Mouse (Mus musculus): Measurements from ENCODE around the gene Fis1. TPM values are rescaled to one million over a fixed set of nuclear protein-coding genes. Genes with fewer than 3 reads are reported as not detected.

The Fis1 gene
- polyA plus RNA-seq, 1 experiment from 2014 or later: 255 TPM

DNA sequence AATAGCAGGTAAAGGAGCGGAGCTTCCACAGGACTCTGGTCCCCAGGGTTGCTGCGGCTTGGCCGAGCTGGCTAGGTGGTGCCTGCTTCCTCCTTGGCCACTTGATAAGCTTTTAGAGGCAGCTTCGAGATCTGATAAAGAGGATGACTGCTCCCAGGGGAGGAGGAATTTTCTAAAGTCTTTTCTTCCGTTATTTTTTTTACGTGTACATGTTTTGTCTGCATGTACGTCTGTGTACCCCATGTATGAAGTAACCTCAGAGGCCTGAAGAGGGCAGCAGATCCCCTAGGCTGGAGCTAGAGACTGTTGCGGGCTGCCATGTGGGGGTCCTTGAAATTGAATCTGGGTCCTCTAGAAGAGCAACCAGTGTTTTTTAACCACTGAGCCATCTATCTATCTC lies 27.9 kb downstream of the Fis1 start:
- H3K36me3 ChIP-seq (ENCODE audit: control insufficient read depth, insufficient read depth, low read length): no peaks in the 10 kb centered on the region
- TF ChIP-seq CTCF (IDR thresholded peaks at IDR 0.05; ENCODE audit: low read depth) (peak; percentile 50), EP300 (optimal IDR thresholded peaks at IDR 0.05) (no peak)
- DNase-seq (ENCODE audit: low spot score): no peak
- WGBS: 86% methylated on average over 8 of the region's 8 CpGs
- no peak overlapping the region for H3K27ac ChIP-seq (replicated peaks)
- no peaks in the 10 kb centered on the region for H3K4me1 ChIP-seq (replicated peaks; ENCODE audit: control insufficient read depth, insufficient read depth)
- H3K9me3 ChIP-seq (ENCODE audit: control insufficient read depth, low read length): no peaks in the 10 kb centered on the region
- no peak overlapping the region for H3K4me3 ChIP-seq (ENCODE audit: low read depth, low read length)
- H3K9ac ChIP-seq (ENCODE audit: low read length): no peak overlapping the region
- H3K27me3 ChIP-seq (ENCODE audit: control insufficient read depth, insufficient read depth, low read length): no peaks in the 10 kb centered on the region
- H3K4me2 ChIP-seq (replicated peaks; ENCODE audit: low read depth): no peak overlapping the region
- no peak for ATAC-seq (ENCODE audit: low FRiP score, low TSS enrichment)

DNA sequence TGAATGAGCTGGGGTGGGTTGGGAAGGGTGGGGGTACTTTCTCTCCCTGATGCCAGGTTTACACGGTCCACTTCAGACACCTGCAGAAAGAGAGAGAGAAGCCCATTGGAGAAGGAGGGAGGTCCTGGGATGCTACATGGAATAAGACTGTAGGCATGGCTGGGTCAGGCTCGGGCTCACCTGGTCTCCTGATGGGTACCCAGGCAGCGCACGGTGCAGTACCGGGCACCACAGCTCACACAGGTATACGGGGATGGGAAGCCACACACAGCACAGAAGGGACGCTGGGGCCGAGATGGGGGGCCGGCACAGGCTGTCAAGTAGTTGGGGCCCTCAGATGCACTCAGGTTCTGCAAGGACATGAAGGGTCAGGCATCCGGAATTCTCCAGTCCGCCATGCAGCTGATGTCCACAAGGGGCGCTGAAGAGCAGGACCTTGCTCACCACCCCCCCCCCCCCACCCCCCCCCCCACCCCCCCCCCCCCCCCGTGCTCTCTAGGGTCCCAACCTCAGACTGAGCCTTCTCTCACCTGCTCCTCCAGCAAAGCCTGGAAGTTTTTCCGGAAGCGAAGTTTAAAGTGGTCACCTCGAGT lies 29.4 kb downstream of the Fis1 start:
- Histone ChIP-seq H3K4me1 (replicated peaks; ENCODE audit: control insufficient read depth, insufficient read depth) (no peaks in the 10 kb centered on the region), H3K4me2 (replicated peaks; ENCODE audit: low read depth) (no peak overlapping the region), H3K27me3 (ENCODE audit: control insufficient read depth, insufficient read depth, low read length) (no peaks in the 10 kb centered on the region), H3K9me3 (ENCODE audit: control insufficient read depth, low read length) (no peaks in the 10 kb centered on the region), H3K27ac (replicated peaks) (no peak overlapping the region), H3K36me3 (ENCODE audit: control insufficient read depth, insufficient read depth, low read length) (no peaks in the 10 kb centered on the region), H3K4me3 (ENCODE audit: low read depth, low read length) (no peak overlapping the region), H3K9ac (ENCODE audit: low read length) (no peak overlapping the region)
- WGBS: 61% methylated on average over 11 of the region's 16 CpGs
- ATAC-seq (ENCODE audit: low FRiP score, low TSS enrichment) (no peak), DNase-seq (ENCODE audit: low spot score) (peak; percentile 58)
- TF ChIP-seq EP300 (optimal IDR thresholded peaks at IDR 0.05) (no peak), CTCF (IDR thresholded peaks at IDR 0.05; ENCODE audit: low read depth) (peak; percentile 66)

DNA sequence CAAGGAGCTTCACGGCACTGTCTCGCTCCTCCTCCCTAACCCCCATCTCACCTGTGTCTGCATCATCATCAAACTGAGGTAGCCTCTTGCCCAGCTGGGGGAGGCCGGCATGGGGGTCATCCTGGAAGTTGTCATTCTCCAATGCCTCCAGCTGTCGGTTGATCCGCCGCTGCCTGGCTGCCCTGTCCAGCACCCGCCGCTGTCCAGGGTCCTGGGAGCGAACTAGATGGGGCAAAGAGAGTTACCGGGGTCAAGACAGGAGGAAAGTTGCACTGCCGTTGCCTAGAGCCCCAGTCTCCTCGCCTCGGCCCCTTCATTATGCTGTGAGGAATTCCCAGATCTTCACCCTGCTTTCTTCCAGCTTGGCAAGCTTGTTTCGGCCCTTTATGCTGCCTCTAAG lies 31.8 kb downstream of the Fis1 start:
- no peaks in the 10 kb centered on the region for H3K9me3 ChIP-seq (ENCODE audit: control insufficient read depth, low read length)
- H3K36me3 ChIP-seq (ENCODE audit: control insufficient read depth, insufficient read depth, low read length): peaks cover 1% of the 10 kb centered on the region; the same call in 1 of the 2 replicates
- H3K4me3 ChIP-seq (ENCODE audit: low read depth, low read length): no peak overlapping the region
- TF ChIP-seq CTCF (IDR thresholded peaks at IDR 0.05; ENCODE audit: low read depth) (no peak), EP300 (optimal IDR thresholded peaks at IDR 0.05) (no peak)
- ATAC-seq (ENCODE audit: low FRiP score, low TSS enrichment): no peak
- WGBS: 61% methylated on average over 14 of the region's 14 CpGs
- no peak overlapping the region for H3K4me2 ChIP-seq (replicated peaks; ENCODE audit: low read depth)
- no peak for DNase-seq (ENCODE audit: low spot score)
- H3K9ac ChIP-seq (ENCODE audit: low read length): no peak overlapping the region
- H3K27ac ChIP-seq (replicated peaks): no peak overlapping the region
- H3K27me3 ChIP-seq (ENCODE audit: control insufficient read depth, insufficient read depth, low read length): no peaks in the 10 kb centered on the region
- 0 out of 2 replicates have a peak, but pooled peaks cover 2% of the 10 kb centered on the region for H3K4me1 ChIP-seq (replicated peaks; ENCODE audit: control insufficient read depth, insufficient read depth)

DNA sequence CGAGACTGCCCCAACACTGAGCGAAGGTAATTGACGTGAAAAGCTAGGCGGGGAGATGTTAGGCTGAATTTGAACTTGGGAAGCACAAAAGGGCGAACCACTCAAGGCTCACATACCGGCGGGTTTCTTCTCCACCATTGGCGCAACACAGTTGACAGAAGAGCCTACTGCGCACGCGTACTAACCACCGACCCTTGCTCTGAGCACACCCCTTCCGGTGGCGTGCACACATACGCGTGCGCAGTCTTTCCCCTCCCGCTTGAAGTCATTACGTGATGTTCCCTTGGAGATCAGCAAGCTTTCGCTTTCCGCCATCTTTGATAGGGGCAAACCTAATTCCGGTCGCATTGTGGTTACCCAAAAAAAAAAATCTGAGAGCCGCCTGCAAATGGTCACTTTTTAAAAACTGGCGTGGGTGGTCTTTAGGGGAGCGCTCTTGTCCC lies 33.6 kb downstream of the Fis1 start, which contains the start of gene Plod3:
Gene Plod3, plus strand, starts transcription at position 325 of the 443 bp plus-strand sequence.
- Histone ChIP-seq H3K9ac (ENCODE audit: low read length) (peak within 1 kb of the TSS; percentile 84), H3K4me2 (replicated peaks; ENCODE audit: low read depth) (peak within 1 kb of the TSS; percentile 93), H3K4me3 (ENCODE audit: low read depth, low read length) (peak within 1 kb of the TSS; percentile 92), H3K36me3 (ENCODE audit: control insufficient read depth, insufficient read depth, low read length) (peaks cover 16% of the 10 kb centered on the region), H3K4me1 (replicated peaks; ENCODE audit: control insufficient read depth, insufficient read depth) (0 out of 2 replicates have a peak, but pooled peaks cover 2% of the 10 kb centered on the region), H3K27me3 (ENCODE audit: control insufficient read depth, insufficient read depth, low read length) (no peaks in the 10 kb centered on the region), H3K27ac (replicated peaks) (peak within 1 kb of the TSS; percentile 89), H3K9me3 (ENCODE audit: control insufficient read depth, low read length) (no peaks in the 10 kb centered on the region)
- under 1% methylated on average over 26 of the region's 26 CpGs for WGBS
- ATAC-seq (ENCODE audit: low FRiP score, low TSS enrichment) (peak; percentile 93), DNase-seq (ENCODE audit: low spot score) (peak; percentile 96)
- no peak; the same call in 1 of the 2 replicates for TF ChIP-seq CTCF (IDR thresholded peaks at IDR 0.05; ENCODE audit: low read depth)
- TF ChIP-seq EP300 (optimal IDR thresholded peaks at IDR 0.05): no peak

DNA sequence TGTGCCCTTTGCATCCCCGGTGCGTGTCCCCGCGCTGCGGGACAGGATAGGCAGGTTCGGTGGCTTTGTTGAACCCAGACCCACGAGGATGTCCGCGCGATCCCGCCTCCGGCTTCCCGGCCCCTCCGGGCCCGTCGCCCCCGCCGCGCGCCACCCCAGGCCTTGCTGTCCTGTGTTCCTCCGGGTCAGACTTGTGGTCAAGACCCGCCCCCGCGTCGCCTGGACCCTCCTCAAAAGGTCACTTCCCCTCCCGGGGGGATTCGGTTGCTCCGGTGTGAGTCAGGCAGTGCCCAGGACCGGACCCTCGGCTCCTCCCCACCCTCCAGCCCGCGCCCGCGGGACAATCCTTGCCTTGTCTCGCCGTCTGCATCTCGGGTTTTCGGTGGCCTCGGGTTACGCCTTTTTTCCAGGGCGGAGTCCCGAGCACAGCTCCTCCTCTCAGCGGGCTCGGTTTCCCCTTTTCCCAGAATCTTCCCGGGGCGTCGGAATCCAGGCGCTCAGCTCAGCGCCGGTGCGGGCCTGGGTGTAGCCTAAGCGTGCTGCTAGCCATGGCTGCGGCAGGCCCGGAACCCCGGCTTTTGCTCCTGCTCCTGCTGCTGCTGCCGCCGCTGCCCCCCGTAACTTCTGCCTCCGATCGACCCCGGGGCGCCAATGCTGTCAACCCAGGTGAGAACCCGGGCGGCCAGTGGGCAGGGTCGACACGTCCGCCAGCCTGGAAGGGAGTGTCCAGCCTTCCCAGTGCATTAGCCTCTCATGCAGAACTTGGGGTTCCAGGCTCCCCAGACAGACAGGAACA lies 34.3 kb downstream of the Fis1 start:
- ATAC-seq (ENCODE audit: low FRiP score, low TSS enrichment) (peak; percentile 64), DNase-seq (ENCODE audit: low spot score) (peak; percentile 84)
- H3K36me3 ChIP-seq (ENCODE audit: control insufficient read depth, insufficient read depth, low read length): peaks cover 19% of the 10 kb centered on the region
- 0 out of 2 replicates have a peak, but pooled peaks cover 2% of the 10 kb centered on the region for H3K4me1 ChIP-seq (replicated peaks; ENCODE audit: control insufficient read depth, insufficient read depth)
- H3K27me3 ChIP-seq (ENCODE audit: control insufficient read depth, insufficient read depth, low read length): no peaks in the 10 kb centered on the region
- WGBS: under 1% methylated on average over 66 of the region's 67 CpGs
- peak; percentile 4; the same call in 1 of the 2 replicates for TF ChIP-seq CTCF (IDR thresholded peaks at IDR 0.05; ENCODE audit: low read depth)
- no peak for TF ChIP-seq EP300 (optimal IDR thresholded peaks at IDR 0.05)
- peak overlapping the region; percentile 93 for H3K4me2 ChIP-seq (replicated peaks; ENCODE audit: low read depth)
- peak overlapping the region; percentile 92 for H3K4me3 ChIP-seq (ENCODE audit: low read depth, low read length)
- H3K9ac ChIP-seq (ENCODE audit: low read length): peak overlapping the region; percentile 84
- H3K27ac ChIP-seq (replicated peaks): peak overlapping the region; percentile 89
- H3K9me3 ChIP-seq (ENCODE audit: control insufficient read depth, low read length): no peaks in the 10 kb centered on the region

All from stomach, postnatal 0 days (tissue).